Mouse (Mus musculus) layer of hippocampus, postnatal 25 days (tissue): ENCODE measurements around the gene Gm7534. TPM values are rescaled to one million over a fixed set of nuclear protein-coding genes. Genes with fewer than 3 reads are reported as not detected.

Source experiments
- DNase-seq, 2 experiments: peaks; one replicate each; pipeline ENCODE4 v3.0.0; 2022; ENCODE audit warnings: mixed read lengths in 2 of 2, low spot score in 1 of 2; ENCODE audit errors: extremely low spot score in 1 of 2
- total RNA-seq, 2 experiments: library from RNA; stranded (reverse); gene quantifications; 2 replicates each; pipeline ENCODE4 v1.2.3; 2021

The Gm7534 gene
- total RNA-seq = not detected

DNA sequence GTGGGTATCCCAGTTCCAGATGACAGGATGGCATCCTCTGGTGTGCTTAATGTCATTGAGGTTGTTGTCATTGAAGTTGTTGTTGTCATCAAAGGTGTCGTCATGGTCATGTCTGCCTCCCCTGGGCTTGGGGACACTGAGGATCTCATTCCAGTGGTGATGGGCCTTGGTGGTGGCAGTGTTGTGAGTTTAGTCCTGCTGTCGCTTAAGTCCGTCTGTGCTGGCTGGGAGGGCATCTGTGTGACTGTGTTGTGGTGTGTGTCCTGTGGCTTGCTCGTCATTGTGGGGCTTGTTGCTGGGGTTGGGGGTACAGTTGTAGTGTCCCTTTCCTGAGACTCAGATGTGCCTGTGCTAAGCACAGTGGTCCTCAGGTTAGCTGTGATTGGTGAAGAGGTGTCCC is at the start of gene Gm7534:
Gm7534 (minus strand) TSS at position 101 of the 400 bp plus-strand sequence.
- DNase-seq = no peak

DNA sequence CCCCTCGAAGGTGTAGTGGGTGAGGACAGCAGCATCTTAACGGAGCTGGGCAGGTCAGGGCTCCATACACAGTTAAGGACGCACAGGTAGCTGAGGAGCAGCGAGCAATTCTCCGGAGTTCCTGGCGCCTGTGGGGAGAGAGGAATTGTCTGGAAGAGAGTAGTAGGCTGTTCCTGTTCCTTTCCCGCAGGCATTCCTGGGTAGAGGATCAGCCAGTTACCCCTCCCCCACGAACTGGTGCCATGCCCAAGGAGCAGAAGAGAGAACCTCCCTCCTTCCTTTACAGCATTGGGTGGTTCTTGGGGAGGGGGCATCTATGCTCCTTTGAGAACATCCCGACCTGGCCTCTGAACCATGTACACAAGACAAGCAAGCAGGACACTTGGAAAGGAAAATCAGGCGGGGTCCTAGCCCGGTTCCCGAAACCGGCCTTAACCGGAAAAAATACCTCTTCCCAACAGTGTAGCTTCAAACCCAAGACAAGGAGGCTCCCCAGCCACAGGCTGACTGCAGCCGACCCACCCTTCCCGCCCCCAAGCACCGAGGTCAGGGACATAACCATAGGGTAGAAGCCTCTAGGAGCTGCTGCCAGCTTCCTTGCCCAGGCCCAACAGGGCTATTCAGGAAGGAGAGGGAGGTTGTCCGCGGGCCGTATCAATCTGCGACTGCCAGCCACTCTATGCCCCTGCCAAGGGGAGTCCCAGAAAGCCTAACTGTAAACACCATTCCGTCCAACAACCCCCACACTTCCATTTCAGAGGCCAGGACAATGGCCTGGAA is 49.5 kb upstream of the Gm7534 start:
- no peak for DNase-seq

DNA sequence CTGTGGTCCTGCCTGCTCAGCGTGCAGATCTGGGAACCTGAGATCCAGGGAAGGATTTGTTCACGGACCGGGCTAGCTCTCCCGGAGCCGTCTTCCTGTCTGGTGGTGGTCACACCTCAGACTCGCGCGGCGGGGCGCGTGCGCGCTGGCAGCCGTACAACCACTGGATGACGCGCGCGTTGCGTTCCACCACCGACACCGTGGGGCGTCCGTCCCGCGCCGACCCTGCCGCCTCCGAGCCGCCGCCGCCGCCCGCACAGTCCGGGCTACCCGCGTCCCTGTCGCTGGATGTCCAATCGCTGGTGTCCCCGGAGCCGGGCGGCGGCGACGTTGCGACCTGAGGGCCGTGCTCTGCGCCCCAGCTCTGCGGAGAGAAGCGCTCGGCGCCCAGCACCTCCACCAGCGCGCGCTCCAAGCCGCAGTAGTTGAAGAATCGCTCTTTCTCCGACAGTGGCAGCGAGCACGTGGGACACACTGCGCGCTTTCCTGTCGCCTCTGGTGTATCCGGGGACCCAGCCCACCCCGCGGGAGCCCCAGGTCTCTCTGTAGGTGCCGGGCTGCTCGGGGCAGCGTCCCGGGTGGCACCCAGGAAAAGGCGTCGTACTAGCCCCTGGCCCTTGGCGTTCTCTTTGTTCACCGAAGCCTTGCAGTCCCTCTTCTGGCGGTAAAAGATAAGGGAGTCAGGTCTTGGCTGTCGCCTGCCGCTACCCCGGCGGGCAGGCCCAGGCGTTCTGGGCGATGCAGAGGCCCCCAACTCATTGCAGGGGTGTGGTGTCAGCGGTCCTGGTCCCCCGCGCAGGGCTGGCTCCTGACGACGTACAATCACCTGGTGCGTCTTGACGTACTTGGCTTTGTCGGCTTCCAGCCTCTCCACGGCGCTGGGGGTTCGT is 48.7 kb upstream of the Gm7534 start:
- DNase-seq = peak in 1 of 2 experiments; percentile 24

DNA sequence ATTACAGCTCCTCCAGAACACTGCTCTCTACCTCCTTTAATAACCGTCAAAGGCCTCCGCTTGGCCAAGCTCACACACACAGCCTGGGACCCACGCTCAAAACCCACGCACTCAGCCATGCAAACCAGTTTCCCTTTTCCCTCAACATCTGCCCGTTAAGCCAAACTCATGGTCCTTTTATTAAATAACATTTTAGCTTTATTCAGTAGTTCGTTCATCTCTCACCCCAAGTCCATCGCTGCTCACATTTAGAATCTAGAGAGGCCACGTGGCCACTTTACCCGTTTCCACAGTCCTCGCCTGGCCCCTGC is 48.1 kb upstream of the Gm7534 start:
- no peak for DNase-seq

DNA sequence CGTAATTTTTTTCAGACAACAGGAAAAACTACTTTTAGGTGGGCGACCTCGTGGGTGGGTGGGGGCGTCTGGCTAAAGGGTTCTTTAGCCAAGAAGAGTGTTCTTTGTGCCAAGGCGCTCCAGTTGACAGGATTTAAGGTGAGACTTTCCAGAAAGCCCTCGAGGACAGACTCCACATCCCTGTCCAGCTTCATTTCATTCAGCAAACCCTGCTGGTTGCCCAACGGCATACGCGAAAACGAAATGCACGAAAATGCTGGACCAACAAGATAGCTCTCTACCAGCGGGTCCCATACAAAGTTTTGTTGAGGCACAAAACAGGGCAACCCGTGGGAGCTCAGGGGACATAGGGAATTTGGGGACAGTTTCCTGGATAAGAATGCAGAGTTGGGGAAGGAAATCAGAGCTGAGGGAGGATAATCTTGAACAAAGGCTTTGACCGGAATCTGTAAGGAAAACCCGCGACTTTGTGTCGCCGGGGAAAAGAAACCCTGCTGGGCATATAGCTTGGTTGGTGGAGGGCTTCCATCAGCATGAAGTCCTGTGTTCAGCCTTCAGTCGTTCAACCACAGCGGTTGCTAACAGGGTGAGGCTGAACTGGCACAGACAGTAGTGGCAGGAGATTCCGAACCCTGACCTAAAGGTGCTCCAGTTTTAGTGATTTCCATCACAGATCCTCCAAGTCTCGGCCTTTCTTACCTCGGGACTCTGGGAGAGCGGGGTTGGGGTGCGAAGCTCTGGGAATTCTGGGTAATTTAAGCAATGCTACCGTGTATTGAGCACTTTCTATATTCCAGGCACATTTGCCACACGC is 47.5 kb upstream of the Gm7534 start:
- no peak for DNase-seq

DNA sequence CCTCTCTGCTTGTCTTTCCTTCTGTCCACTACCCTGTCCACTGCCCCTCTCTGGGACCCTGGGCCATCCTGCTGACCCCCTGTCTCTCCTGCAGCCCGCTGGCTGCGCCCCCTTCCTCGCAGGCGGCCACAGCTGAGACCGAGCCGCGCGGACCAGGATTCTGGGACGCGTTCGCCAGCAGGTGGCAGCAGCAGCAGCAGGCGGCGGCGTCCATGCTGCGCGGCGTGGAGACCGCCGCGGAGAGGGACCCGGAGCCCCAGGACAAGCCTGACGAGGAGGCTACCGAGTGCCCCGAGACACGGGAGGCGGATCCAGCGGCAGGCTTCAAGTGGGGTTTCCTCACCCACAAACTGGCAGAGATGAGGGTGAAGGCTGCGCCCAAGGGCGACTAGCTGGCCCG is 46.8 kb upstream of the Gm7534 start:
- peak; percentile 66 to 78 for DNase-seq

DNA sequence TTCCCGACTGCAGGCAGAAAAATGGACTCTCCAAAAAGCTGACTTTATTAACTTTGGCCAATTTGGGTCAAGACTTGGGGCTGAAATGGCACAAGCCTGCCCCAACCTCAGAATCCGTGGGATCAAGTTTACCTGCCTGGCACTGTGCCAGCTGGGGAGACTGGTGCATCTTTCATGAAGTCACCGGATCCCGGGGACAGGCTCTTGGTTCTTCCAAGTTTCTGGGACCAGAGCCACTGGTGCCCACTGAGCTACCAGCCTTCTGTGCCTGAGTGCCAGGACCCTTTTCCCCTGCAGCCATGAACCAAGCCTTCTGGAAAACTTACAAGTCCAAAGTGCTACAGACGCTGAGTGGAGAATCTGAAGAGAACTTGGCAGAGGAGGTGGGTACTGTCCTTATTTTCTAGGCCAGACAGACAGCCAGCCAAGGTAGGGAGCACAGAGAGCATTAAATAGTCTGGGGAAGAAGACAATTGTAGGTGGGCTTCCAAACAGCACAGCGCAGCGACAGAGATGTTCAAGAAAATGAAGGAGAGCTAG is 44.0 kb upstream of the Gm7534 start, which contains the start of gene Gm30191:
Gm30191 (plus strand) TSS at position 217 of the 540 bp plus-strand sequence.
- no peak for DNase-seq

DNA sequence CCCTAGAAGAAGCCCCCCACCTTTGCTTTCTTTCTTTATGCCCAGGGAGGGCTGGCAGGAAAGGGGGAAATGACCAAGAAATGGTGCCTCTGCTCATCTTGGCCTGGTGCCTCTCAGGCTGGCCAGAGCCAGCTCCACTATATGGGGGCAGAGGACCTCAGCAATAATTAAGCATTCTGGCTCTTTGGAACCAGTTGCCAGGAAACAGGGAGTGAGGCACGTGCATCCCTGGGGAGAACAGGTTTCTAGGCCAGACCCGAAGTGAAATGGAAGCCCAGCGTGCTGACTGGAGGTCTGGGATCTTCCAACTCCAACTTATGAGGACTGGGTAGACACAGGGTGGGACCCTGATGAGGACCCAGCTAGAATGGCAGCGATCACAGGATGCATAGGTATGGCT is 43.5 kb upstream of the Gm7534 start:
- no peak for DNase-seq

DNA sequence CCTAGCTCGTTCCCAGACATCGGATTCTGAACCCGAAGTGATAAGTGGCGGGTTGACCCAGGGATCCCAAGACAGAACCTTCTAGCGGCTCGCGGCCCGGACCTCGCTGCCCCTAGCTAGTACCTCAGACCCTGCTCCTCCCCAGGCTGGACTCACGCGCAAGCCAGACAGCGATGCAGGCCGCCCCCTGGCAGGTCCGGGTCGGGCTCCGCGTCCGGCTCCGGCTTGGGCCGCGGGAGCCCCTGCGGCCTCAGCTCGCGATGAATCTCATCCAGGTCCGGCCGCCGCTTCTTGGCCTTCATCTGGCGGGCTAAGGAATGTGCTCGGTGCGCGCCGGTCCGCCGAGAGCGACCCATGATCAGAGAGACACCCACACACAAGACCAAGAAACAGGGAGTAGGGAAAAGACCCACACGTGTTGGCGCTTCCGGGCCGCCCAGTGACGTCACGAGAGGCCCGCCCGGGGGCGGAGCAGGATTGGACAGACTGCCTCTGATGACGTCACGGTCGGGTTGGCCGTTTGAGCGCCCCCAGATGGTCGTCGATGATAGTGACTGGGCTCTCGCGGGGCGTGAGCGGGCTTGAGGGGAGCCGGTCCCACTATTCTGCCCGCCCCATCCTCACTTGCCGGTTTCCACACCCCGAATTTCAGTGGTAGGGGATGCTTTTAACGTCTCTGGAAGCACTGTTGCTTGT is 42.5 kb upstream of the Gm7534 start, which contains the start of gene Zfp593:
Zfp593 (minus strand) TSS at position 445 of the 696 bp plus-strand sequence.
- peak; percentile 96 to 97 for DNase-seq

DNA sequence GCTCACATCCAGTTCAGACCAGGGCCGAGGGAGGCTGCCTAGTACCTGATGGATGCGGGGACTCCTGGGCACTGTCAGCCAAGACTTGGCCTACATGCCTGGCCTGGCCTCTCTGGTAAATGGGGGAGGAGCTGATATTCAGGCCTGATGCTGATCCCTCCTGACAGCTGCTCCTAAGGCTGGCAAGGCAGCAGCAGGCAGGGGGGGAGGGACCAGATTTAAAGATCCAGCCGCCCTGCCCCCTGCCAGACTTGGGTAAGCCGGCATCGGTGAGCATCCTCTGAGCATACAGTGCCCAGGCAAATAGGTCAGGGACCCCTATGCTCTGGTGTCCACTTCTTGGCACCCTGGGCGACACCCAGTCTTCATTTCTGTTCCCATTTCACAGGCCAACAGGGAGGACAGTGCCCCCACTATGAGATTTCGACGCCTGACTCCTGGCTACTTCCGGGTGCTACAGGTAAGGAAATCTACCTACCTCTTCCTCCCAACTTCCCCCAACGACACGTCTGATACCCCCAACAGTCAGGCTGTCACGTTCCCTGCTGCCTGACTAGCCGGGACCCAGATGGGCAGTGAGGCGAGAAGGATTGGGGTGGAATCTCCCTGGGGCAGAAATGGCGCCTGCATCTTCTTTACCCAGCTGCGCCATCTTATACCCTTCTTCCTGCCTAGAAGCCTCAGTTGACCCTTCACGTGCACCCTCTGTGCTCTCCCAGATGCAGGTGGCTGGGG is 40.9 kb upstream of the Gm7534 start, which contains the start of gene E130218I03Rik:
E130218I03Rik (plus strand) TSS at position 147 of the 735 bp plus-strand sequence.
- DNase-seq = no peak

DNA sequence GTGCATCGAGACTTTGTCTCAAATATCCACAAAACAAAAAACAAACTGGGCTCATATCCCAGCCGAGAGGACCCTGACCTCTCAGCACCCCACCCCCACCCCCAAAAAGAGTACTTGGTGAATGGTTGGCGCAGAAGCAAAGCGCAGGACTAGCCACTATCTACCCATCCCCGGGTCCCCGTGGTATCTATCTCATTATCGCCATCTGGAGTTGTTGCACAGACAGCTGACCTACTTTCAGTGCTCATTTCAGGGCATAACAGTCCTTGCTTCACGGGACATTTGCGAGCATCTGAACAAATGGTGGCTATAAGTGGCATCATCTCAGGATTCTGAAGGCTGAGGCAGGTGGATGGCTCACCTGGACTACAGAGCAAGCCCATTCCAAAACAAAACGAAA is 35.9 kb upstream of the Gm7534 start:
- no peak for DNase-seq

DNA sequence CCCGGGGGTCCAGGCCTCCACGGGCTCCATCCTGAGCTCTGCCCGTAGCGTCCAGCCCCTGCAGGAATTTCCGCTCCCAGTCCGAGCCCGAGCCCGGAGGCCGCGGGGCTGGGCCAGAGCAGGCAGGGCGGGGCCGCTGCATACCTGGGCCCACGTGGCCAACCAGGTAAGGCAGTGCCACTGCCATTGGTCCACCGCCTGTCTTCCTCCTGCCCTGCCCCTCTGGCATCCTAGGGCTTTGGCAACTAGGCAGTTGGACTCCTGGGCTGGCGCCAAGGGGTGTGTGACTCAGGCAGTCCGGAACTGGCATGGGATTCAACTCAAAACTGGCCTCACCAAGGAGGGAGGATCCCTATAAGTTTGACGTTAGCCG is 35.5 kb upstream of the Gm7534 start, which contains the start of gene Cnksr1:
Cnksr1 (minus strand) TSS at position 121 of the 373 bp plus-strand sequence.
- no peak for DNase-seq

DNA sequence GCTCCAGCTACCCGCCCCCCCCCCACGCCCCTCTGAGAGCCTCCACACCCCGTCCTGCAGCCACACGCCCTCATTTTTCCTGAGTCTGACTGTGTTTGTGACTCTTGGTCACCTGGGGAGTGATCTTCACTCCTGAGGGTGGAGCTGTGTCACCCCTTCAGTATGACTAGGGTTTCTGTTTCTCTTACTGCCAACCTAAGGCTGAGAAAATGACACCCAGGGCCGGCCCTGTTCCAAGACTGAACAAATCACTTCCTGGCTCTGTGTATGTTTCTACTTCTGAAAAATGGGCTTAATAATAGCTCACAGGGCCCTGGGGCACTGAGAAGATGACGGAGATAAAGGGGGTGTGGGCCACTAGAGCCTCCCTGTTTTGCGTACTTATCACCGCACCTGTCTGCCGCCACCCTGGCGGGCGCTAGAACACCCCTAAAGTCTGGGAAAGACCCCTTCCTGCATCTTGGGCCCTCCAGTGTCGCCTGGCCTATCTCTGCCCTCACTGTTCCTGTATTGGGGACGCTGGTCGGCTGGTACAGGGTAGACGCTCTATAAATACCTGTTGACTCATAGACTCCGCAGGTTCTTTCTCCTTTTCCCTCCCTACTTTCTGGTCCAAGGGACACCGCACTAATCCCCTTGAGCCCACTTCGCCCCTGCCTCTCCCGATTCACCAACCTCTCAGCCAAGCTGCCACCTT is 34.9 kb upstream of the Gm7534 start:
- no peak for DNase-seq

DNA sequence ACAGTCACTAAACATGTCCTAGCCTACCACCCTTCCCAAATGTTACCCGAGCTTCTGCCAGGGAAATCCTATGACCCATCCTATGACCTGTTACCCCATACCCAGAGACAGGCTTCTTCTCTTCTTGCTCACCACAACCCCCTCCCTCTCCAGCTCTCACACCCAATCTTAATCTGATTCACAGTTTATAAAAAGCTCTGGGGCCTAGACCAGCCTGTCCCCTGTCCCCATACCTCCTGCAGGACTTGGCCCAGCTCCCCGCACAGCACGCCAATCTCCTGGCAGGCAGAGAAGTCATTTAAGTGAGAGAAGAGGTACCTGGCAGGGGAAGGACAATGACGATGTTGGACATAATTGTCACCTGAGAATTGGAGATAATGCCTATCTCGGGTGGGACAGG is 32.1 kb upstream of the Gm7534 start:
- DNase-seq = no peak

DNA sequence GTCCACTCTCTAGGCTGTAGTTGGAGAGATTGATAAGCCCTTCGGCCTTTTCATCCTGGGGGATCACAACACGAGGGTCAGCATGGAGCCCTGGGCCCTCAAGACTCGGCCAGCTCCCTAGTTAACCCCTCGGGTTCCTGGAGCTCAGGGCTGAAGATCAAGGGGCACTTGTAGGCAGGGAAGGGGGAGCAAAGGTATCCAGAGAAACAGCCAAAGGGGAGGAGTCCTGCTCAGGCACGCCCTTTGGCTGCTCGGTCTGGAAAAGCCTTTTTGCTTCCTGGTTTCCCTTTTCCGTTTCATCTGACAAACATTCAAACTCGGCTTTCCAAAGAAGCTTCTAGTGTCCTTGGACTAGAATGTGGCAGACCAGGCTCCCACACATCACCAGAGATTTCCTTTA is 27.6 kb upstream of the Gm7534 start:
- no peak for DNase-seq

DNA sequence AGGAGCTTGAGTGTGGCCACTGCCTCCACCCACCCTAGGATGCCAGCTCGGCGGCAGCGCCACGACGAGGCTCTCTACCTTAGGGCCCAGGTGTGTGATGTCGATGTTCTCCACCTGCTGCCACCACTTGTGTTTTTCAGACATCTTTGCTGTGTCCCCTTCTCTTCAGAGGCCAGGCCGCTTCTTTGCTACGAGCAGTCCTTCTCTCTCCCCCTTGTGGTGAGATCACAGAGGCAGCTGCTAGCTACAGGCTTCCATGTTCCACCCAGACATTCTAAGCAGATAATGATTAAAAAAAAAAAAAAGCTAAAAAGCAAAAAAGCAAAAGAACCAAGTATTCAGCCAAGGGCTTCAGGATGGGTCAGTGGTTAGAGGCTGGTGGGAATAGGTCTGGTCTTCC is 24.4 kb upstream of the Gm7534 start, which contains the start of gene Catsper4:
Catsper4 (minus strand) TSS at position 190 of the 400 bp plus-strand sequence.
- no peak for DNase-seq

DNA sequence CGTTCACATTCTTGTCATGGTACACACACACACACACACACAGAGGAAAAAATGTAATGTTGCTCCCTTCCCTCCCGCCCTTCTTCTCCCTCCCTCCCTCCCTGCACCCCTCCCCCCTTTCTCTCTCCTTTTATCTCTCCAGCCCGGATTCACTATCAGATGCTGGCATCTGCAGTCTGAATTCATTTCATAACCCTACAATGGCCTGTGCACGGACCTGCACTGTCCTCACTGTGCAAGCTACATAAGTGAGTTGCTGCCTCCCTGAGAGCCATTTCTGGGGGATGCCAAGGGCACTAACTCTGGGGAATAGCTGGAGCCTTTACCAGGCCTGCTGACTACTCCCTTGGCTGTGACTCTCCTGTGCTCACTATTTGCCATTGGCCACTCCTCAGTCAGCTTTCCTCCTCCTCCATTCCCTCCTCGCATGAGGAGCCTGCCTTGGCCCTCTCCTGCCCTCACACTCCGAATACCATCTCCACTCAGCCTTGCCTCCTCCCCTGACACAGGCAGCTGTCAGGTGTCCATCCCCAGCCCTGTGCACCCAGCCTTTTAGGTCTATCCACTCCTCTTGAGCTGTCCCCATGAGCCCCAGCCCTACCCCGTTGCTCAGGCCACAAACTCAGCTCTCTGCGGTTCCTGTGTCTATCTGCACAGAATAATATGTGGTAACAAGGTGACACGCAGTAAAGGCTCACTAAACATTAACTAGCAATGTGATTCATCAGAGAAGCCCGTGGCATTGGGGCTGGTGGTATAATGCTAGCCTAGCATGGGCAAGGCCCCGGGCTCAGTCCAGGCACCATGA is 20.2 kb upstream of the Gm7534 start:
- DNase-seq = no peak
